13 mouse cellular contexts compared by ENCODE assay signal in genomic region chr12:21164251-21164650, GRCm38 (mm10).
A peak's percentile ranks its signal among the peaks of the same experiment; 100 is the strongest.
DNase-seq lines count a peak whose midpoint lies in the region; ATAC-seq and TF ChIP-seq lines count a peak whose summit lies in the region.
"Had no signal": no experiment of that assay in that cellular context is flagged by ENCODE, and none has a peak within 500 bp of the region (broad histone marks: within the 10 kb centered on the region; RNA-seq: fewer than 3 reads in every experiment).

No protein-coding gene starts in this region.

- H3K9me3 ChIP-seq in heart, postnatal 0 days (replicated peaks; ENCODE audit: control insufficient read depth, low read length): no peaks in the 10 kb centered on the region
- no peaks in the 10 kb centered on the region for H3K9me3 ChIP-seq in lung, embryonic 16.5 days (ENCODE audit: control insufficient read depth, low read length)
- H3K9me3 ChIP-seq in neural tube, embryonic 15.5 days (replicated peaks): no peaks in the 10 kb centered on the region
- H3K9me3 ChIP-seq: hindbrain, embryonic 15.5 days; liver, embryonic 15.5 days had no signal

- intact Hi-C loops in heart, postnatal 36 days (cut with DNase I): no loop called here
- intact Hi-C loops in left cerebral cortex, postnatal 25 days (cut with DNase I): loop anchor here (5.0 kb wide), 2 partner anchors 37 to 52 kb away; no protein-coding TSS in a partner anchor

- H3K4me2 ChIP-seq in heart, postnatal 0 days (ENCODE audit: low read depth, low read length): no peak overlapping the region
- no peak overlapping the region for H3K4me2 ChIP-seq in lung, embryonic 16.5 days (ENCODE audit: low read depth, low read length)
- no peak overlapping the region for H3K4me2 ChIP-seq in neural tube, embryonic 15.5 days
- H3K4me2 ChIP-seq: hindbrain, embryonic 15.5 days; liver, embryonic 15.5 days; midbrain, embryonic 12.5 days had no signal

- no peak for TF ChIP-seq CTCF in heart, postnatal 0 days (IDR thresholded peaks at IDR 0.05; ENCODE audit: low read depth)

- peaks cover 56% of the 10 kb centered on the region for H3K4me1 ChIP-seq in heart, postnatal 0 days (ENCODE audit: control insufficient read depth, insufficient read depth)
- H3K4me1 ChIP-seq in lung, embryonic 16.5 days (replicated peaks; ENCODE audit: control insufficient read depth, insufficient read depth, low read length): peaks cover 33% of the 10 kb centered on the region
- H3K4me1 ChIP-seq in neural tube, embryonic 15.5 days: peaks cover 53% of the 10 kb centered on the region

- H3K4me3 ChIP-seq in heart, postnatal 0 days (ENCODE audit: low read depth, low read length): no peak overlapping the region
- no peak overlapping the region for H3K4me3 ChIP-seq in lung, embryonic 16.5 days (ENCODE audit: low read length)
- H3K4me3 ChIP-seq in neural tube, embryonic 15.5 days (replicated peaks): no peak overlapping the region
- H3K4me3 ChIP-seq: hindbrain, embryonic 15.5 days; liver, embryonic 15.5 days; midbrain, embryonic 12.5 days had no signal

- peak overlapping the region; percentile 70 for H3K27ac ChIP-seq in heart, postnatal 0 days (ENCODE audit: low read depth)
- peak overlapping the region; percentile 51; the same call in 1 of the 2 replicates for H3K27ac ChIP-seq in lung, embryonic 16.5 days (ENCODE audit: low read length)
- H3K27ac ChIP-seq in neural tube, embryonic 15.5 days (replicated peaks): 0 out of 2 replicates have a peak overlapping the region, but pooled peaks have one; percentile 20
- H3K27ac ChIP-seq: hindbrain, embryonic 15.5 days; liver, embryonic 15.5 days; midbrain, embryonic 12.5 days had no signal

- H3K27me3 ChIP-seq in heart, postnatal 0 days (ENCODE audit: control insufficient read depth, insufficient read depth, low read length): no peaks in the 10 kb centered on the region
- no peaks in the 10 kb centered on the region for H3K27me3 ChIP-seq in lung, embryonic 16.5 days (ENCODE audit: control insufficient read depth, insufficient read depth, low read depth, low read length)
- H3K27me3 ChIP-seq in neural tube, embryonic 15.5 days (replicated peaks): no peaks in the 10 kb centered on the region
- H3K27me3 ChIP-seq: hindbrain, embryonic 15.5 days; liver, embryonic 15.5 days; midbrain, embryonic 12.5 days had no signal

- peaks cover 9% of the 10 kb centered on the region for H3K36me3 ChIP-seq in heart, postnatal 0 days (replicated peaks; ENCODE audit: control insufficient read depth, insufficient read depth, low read length)
- peaks cover 3% of the 10 kb centered on the region; the same call in 1 of the 2 replicates for H3K36me3 ChIP-seq in lung, embryonic 16.5 days (ENCODE audit: control insufficient read depth, insufficient read depth, low read length)
- H3K36me3 ChIP-seq in neural tube, embryonic 15.5 days: peaks cover 8% of the 10 kb centered on the region
- H3K36me3 ChIP-seq: liver, embryonic 15.5 days had no signal

- peak; percentile 11 for DNase-seq in adrenal gland, postnatal 14 days
- no peak for DNase-seq in adrenal gland, postnatal 36 days
- no peak for DNase-seq in heart, postnatal 0 days (ENCODE audit: low spot score)
- no peak for DNase-seq in heart, postnatal 36 days
- no peak for DNase-seq in lung, postnatal 36 days
- no peak for DNase-seq in left cerebral cortex, postnatal 25 days (ENCODE audit: low spot score in 2 of 2)
- DNase-seq: cerebellum, postnatal 10 days had no signal

- TF ChIP-seq EP300 in heart, postnatal 0 days (IDR thresholded peaks at IDR 0.05; ENCODE audit: low read depth): no peak

- ATAC-seq in heart, postnatal 0 days (ENCODE audit: insufficient read depth, low read depth): no peak
- ATAC-seq in lung, embryonic 16.5 days (ENCODE audit: low read depth): peak; percentile 22; the same call in 1 of the 2 replicates
- no peak for ATAC-seq in neural tube, embryonic 15.5 days (ENCODE audit: low FRiP score)
- ATAC-seq: forebrain, embryonic 14.5 days had no signal

- 59% methylated on average over 8 of the region's 8 CpGs for WGBS in heart, postnatal 0 days
- 56% methylated on average over 8 of the region's 8 CpGs for WGBS in lung, embryonic 16.5 days
- 63% methylated on average over 8 of the region's 8 CpGs for WGBS in neural tube, embryonic 15.5 days

- H3K9ac ChIP-seq in heart, postnatal 0 days (replicated peaks; ENCODE audit: low read depth, low read length): no peak overlapping the region
- no peak overlapping the region for H3K9ac ChIP-seq in lung, embryonic 16.5 days (ENCODE audit: low read length)
- no peak overlapping the region for H3K9ac ChIP-seq in neural tube, embryonic 15.5 days (replicated peaks)
- H3K9ac ChIP-seq: hindbrain, embryonic 15.5 days; liver, embryonic 15.5 days; midbrain, embryonic 12.5 days had no signal

Comparison
In these comparisons a context has a peak if more than half of its experiments do, and no peak if none do; other contexts are left out.
1. H3K27ac ChIP-seq: peak in every context shown above with its lines; median percentile 70 in heart, postnatal 0 days; 51 in lung, embryonic 16.5 days; 20 in neural tube, embryonic 15.5 days.